Mouse (Mus musculus): ENCODE measurements at regions not wholly inside any gene's neighbourhood (a gene's known extent, or its start where the extent isn't known, plus 50 kb on each side); places are given as distances from the start of the nearest gene placed in this dataset.

DNA sequence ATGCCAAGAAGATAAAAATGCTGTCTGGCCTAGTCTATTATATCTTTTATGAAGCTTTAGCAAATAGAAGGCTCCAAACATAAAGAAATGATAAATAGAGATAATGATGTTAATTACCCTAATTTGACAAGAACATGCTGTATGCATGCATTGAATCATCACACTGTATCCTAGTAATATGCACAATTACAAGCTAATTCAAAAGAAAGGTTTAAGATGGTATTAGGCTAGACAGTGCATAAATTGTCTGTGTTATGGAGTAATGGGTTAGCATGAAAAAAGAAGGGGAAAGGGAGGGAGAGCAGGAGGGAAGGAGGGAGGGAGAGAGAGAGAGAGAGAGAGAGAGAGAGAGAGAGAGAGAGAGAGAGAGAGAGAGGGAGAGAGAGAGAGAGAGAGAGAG, 604.7 kb downstream of the Ipo11 start:
- no peak for ATAC-seq (ENCODE audit: low FRiP score, low read depth)

DNA sequence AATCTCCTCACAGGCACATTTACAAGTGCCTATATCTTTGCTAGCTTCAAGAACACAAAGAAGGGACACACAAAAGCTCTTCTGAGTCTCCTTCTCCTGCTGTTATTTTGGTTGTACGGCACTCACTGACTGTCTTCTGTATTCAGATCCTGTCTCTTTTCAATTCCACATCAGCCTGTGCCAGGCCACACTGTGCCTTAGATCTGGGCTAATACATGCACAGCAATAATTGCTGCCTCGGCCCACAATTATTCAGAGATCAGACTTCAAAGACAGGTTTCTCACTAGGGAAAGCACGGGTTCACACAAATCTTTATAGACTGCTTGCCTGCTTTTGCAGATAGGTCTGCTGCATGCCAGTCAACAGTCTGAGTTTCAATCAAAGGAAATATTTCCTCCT, 617.8 kb downstream of the Ipo11 start:
- no peak overlapping the region for H3K9ac ChIP-seq
- H3K27me3 ChIP-seq: no peaks in the 10 kb centered on the region
- no peak overlapping the region for H3K27ac ChIP-seq
- 47% methylated on average over 3 of the region's 3 CpGs for WGBS
- H3K4me2 ChIP-seq (replicated peaks): no peak overlapping the region
- ATAC-seq (ENCODE audit: low FRiP score, low read depth): no peak
- no peak overlapping the region for H3K4me3 ChIP-seq
- H3K9me3 ChIP-seq: no peaks in the 10 kb centered on the region
- no peaks in the 10 kb centered on the region for H3K36me3 ChIP-seq
- no peaks in the 10 kb centered on the region for H3K4me1 ChIP-seq

More for the DNA sequence above, 604.7 kb downstream of the Ipo11 start:
- Histone ChIP-seq H3K9ac (no peak overlapping the region), H3K4me2 (replicated peaks) (no peak overlapping the region), H3K27me3 (no peaks in the 10 kb centered on the region), H3K36me3 (no peaks in the 10 kb centered on the region), H3K4me3 (no peak overlapping the region), H3K9me3 (no peaks in the 10 kb centered on the region), H3K27ac (no peak overlapping the region), H3K4me1 (no peaks in the 10 kb centered on the region)

DNA sequence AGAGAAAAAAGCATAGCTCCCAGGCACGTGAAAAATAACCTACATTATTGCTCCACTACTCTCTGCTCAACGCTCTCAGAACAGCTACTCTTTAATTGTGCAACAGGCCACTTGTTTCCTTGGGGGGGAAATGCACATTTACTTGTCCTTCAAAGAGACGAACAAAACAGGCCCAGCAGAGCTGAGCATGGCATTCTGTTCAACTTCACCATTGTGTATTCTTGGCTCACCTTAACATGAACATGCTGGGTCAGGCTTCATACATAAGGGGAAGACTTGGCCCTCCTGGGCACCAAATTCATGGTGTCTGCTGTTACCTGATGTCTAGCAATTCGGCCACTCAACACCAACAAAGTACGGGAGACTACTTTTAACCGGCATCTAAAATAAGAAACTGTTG, 618.3 kb downstream of the Ipo11 start:
- H3K4me2 ChIP-seq (replicated peaks): no peak overlapping the region
- no peaks in the 10 kb centered on the region for H3K27me3 ChIP-seq
- no peak overlapping the region for H3K4me3 ChIP-seq
- H3K27ac ChIP-seq: no peak overlapping the region
- ATAC-seq (ENCODE audit: low FRiP score, low read depth): no peak
- H3K9me3 ChIP-seq: no peaks in the 10 kb centered on the region
- H3K36me3 ChIP-seq: no peaks in the 10 kb centered on the region
- WGBS: 72% methylated on average over 6 of the region's 6 CpGs
- H3K4me1 ChIP-seq: no peaks in the 10 kb centered on the region
- H3K9ac ChIP-seq: no peak overlapping the region

DNA sequence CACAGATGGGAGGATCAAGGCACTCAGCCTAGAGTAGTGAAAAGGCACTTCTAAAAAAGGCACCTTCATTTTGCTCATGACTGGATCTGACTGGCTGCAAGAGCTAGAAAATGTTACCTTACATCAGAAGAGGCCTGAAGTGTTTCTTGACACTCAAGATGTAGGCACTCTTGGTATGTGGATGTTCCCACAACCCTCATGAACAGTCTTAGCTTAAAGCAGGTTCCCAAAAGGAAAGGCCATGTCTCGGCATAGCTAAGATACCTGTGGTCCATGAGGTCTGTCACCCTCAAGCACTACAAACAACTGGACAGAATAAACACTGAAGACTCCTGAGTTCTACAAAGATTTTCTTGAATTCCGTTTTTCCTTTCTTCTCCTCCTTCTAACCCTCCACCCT, 619.5 kb downstream of the Ipo11 start:
- no peaks in the 10 kb centered on the region for H3K9me3 ChIP-seq
- ATAC-seq (ENCODE audit: low FRiP score, low read depth): no peak
- WGBS: 88% methylated on average over 2 of the region's 2 CpGs

DNA sequence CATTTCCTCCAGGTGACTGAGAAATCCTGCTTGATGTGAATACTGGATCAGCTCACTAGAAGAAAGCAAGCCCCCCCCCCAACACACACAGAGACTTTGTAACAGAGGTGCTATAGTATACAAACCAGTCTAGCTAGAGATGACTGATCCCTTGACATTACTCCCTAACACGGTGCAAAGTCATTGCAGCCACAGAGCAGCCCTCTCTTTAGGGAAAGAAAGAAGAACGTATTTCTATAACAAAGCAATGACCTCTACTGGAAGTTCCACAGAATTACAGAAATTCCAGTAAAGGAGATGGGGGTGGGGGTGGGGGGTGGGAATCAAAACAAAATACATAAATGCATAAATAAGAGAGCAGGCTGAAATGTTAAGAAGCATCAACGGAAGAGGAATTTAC, 655.6 kb downstream of the Ipo11 start:
- 0 out of 2 replicates have a peak, but pooled peaks cover 3% of the 10 kb centered on the region for H3K4me1 ChIP-seq
- WGBS: 35% methylated on average over 3 of the region's 3 CpGs
- no peak overlapping the region for H3K4me2 ChIP-seq (replicated peaks)
- no peaks in the 10 kb centered on the region for H3K27me3 ChIP-seq
- no peak overlapping the region for H3K4me3 ChIP-seq
- no peak overlapping the region for H3K9ac ChIP-seq
- H3K9me3 ChIP-seq: no peaks in the 10 kb centered on the region
- no peak for ATAC-seq (ENCODE audit: low FRiP score, low read depth)
- H3K27ac ChIP-seq: no peak overlapping the region
- no peaks in the 10 kb centered on the region for H3K36me3 ChIP-seq

More for the DNA sequence above, 619.5 kb downstream of the Ipo11 start:
- Histone ChIP-seq H3K4me2 (replicated peaks) (no peak overlapping the region), H3K9ac (no peak overlapping the region), H3K36me3 (no peaks in the 10 kb centered on the region), H3K4me1 (no peaks in the 10 kb centered on the region), H3K27ac (no peak overlapping the region), H3K27me3 (no peaks in the 10 kb centered on the region), H3K4me3 (no peak overlapping the region)

DNA sequence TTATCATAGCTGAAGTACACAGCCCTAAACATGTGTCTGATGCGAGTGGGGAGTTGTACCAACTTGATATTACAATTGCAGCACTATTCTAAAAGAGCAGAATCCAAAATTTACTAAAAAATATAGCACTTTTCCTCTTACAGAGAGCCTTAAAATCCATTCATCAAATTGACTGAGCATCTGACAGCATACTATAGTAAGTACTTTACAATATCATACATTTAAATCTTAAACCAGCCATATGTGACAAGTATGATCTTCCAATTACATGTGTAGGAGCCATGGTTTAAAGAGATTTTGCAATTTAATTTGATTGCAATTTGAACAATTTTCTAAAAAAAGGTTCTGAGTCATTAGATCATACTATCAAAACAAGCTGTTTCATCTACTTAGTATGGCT, 676.9 kb downstream of the Ipo11 start:
- Histone ChIP-seq H3K27ac (no peak overlapping the region), H3K4me1 (no peaks in the 10 kb centered on the region), H3K9me3 (no peaks in the 10 kb centered on the region), H3K9ac (no peak overlapping the region), H3K4me3 (no peak overlapping the region), H3K4me2 (replicated peaks) (no peak overlapping the region), H3K36me3 (no peaks in the 10 kb centered on the region), H3K27me3 (no peaks in the 10 kb centered on the region)
- whole genome bisulfite sequencing: 60% methylated on average over 1 of the region's 1 CpGs
- ATAC-seq (ENCODE audit: low FRiP score, low read depth): no peak

Data from limb, embryonic 13.5 days (tissue).